Mouse (Mus musculus) heart, adult 18-20 months (tissue): ENCODE data around the gene Thsd4. TPM values are rescaled to one million over a fixed set of nuclear protein-coding genes. Genes with fewer than 3 reads are reported as not detected.
A peak's percentile ranks its signal among the peaks of the same experiment; 100 is the strongest.

Source experiments
- DNase-seq, 2 experiments: peaks; one replicate each; pipeline ENCODE4 v3.0.0; 2021 to 2022; ENCODE audit warnings: mixed read lengths in 1 of 2
- total RNA-seq, 2 experiments: library from RNA; stranded (reverse); gene quantifications; 2 replicates each; pipeline ENCODE4 v1.2.3; 2021

The Thsd4 gene
- total RNA-seq, 2 experiments from 2014 or later, result 4.4 to 4.7 TPM

- DNase-seq, result peak; percentile 68 to 80
These were observed 257.1 kb downstream of the Thsd4 start for GRCm38 (mm10) chr9:60264586-60265325.

DNA sequence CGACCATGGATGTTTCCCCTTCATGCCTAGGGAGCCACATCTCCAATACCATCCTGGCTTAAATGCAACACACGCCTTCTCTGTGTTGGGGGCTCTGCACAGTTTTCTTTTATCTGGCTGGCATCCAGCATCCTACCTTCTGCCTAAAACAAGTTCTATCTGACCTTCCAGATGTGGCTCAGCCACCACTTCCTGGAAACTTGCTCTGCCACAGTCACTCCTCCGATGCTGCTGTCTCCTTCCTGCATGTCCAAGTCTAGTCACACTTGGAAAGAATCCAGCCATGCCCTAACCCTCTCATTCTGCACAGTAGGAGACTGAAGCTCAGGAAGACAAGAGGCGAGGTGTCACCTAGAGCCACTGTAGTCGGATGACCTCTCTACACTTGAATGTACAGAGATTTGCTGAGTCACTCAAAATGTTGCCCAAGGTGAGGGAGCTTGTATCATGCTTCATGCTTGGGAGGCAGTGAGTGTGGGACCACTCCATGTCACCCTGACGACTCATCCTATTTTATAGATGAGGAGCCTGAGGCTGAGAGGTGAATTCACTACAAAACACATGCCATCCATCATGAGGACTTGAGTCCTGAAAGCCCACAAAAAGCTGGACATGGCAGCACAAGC, 259.2 kb downstream of the Thsd4 start:
- no peak for DNase-seq

DNA sequence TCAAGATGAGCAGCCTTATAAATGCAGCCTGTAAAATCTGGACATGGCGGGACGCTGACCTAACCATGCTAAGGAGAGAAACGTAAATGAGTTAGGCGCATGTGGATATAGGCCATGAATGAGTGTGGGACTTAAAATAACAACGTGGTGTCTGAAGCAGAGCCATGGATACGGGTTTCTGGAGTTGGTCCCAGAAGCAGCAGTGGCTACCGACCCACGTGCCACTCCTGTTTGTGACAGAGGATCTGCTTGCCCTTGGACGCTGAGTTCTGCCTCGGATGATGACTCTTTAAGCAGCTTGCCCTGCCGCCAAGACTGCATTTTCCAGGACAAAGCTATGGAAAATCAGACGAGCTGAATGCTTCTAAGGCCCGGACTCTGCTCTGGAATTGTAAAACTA, 262.2 kb downstream of the Thsd4 start:
- DNase-seq, result peak; percentile 51 to 66

DNA sequence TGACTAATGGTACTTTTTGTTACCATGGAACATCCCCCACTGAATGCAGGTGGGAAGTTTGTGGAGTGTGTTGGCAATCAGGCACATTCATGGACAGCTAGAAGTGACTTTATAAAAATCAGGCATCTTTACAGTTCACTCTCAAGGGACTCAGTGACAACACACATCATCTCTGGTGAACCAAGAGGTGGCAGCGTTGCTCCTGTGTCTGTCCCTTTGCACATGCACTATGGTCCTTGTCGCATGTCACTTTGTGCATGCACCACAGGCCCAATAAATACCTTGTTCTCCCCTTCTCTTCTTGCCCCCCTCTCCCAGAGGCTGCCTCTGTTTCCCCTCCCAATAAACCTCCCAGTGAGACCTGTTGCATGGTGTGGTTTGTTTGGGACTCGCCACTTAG, 270.1 kb downstream of the Thsd4 start:
- DNase-seq, result peak in 1 of 2 experiments; percentile 23

DNA sequence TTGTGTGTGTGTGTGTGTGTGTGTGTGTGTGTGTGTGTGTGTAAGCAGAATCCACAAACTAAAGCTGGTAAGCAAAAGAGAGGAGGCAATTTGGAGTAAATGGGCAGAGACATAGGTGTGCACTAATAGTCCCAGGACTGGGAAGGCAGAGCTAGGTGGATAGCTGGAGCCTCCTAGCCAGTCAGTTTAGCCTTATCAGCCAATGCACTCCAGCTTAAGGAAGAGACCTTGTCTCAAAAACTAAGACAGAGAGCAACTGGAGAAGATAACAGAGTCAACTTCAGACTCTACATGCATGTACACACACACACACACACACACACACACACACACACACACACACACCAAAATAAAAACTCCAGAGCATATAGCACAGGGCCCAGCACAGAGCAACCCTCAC, 271.4 kb downstream of the Thsd4 start:
- DNase-seq, result no peak

- no peak for DNase-seq
These were observed 273.8 kb downstream of the Thsd4 start for GRCm38 (mm10) chr9:60247998-60248397.

GRCm38 (mm10) chr9:60244943-60245342, 276.9 kb downstream of the Thsd4 start:
- peak; percentile 61 to 87 for DNase-seq

- DNase-seq, result peak in 1 of 2 experiments; percentile 51
These were observed 278.3 kb downstream of the Thsd4 start for GRCm38 (mm10) chr9:60243503-60243902.

DNA sequence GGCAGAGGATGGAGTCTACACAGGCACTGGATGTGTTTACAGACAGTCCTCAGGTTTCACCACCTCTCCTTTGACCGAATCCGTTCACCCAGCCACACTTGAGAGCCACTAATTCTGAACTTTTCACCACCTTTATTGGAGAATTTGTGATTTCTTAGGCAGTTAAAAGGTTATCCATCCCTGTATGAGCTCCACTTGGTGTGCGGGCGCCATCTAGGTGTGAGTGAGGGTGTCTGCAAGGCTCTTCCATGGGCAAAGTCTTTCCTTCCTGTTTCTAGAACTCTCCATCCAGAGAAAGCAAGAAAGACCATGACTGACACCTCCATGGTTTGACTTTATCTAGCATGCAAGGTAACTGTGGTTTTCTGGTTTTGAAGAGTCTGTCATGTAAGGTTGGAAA, 284.2 kb downstream of the Thsd4 start:
- DNase-seq, result peak; percentile 18 to 56

- no peak for DNase-seq
These were observed 285.7 kb downstream of the Thsd4 start for GRCm38 (mm10) chr9:60236155-60236554.

GRCm38 (mm10) chr9:60234233-60235115, 287.4 kb downstream of the Thsd4 start:
- DNase-seq, result no peak

GRCm38 (mm10) chr9:60231981-60232881, 289.6 kb downstream of the Thsd4 start:
- no peak for DNase-seq

- DNase-seq, result no peak
These were observed 292.4 kb downstream of the Thsd4 start for GRCm38 (mm10) chr9:60229496-60229895.

DNA sequence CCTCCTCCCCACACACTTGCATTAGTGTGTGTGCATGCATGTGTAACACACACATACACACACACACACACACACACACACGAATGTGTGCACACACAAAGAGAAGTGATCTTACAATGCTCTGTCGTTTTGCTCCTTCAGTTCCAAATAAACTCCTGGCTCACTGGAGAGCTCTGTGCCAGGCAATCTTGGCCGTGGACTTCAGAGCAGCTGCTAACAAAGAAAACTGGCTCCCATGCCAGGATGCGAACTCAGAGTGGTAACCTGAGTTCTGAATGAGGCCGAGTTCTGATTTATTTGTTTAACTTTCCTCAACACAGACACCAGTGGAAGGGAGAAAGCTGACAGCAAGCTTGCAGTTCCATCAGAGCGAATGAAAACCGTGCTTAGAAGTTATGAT, 294.1 kb downstream of the Thsd4 start:
- peak in 1 of 2 experiments; percentile 10 for DNase-seq

DNA sequence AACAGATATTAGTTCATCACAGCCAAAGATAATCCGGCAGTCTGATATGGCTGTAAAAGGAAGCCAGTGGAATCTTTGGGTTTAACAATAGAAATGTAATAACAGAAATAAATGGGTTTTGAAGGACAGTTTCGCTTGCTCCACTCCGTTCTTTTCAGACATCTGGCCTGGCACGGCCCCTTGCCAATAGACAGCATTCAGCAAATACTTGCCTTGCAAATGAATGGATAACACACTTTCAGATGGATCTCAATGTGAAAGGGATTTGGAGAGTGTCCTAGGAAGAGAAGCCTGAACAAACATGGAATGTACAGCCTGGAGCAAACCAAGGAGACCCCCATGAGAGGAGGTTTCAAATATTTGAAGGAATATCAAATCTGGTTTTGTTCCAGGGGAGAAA, 295.2 kb downstream of the Thsd4 start:
- no peak for DNase-seq

DNA sequence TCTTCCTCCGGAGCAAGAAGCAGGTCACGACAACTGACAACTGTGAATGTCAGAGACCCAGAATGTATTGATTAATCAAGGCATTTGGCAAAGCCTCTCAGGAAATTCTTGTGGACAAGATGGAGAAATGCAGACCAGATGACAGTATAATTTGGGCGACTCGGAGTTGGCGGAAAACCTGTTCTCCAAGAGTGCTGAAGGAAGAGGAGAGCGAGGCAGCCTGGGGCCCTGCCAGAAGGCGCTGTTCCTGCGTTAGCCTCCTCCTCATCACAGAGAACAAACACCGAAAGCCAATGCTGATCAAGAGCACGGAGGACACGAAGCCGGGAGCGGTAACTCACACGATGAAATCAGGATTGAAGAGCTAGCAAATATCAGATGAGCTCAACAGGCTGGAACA, 295.7 kb downstream of the Thsd4 start:
- DNase-seq, result no peak

DNA sequence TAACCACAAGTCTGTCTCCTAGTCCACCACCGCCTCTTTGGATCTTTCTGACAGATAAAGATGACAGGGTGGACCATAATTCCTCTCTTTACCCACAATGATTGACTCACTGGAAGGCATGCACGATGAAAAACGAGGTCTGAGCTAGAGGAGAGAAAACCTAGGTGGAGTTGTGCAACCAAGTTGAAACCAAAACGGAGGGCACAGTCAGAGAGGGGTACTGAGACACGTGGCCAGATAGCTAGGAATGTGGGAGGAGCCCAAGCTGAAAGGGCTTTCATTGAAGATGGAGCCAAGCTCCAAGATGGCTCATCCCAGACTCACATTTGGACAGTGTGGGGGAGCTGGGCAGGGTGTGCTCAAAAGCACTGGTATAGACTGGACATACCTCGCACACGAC, 296.4 kb downstream of the Thsd4 start:
- DNase-seq, result no peak

DNA sequence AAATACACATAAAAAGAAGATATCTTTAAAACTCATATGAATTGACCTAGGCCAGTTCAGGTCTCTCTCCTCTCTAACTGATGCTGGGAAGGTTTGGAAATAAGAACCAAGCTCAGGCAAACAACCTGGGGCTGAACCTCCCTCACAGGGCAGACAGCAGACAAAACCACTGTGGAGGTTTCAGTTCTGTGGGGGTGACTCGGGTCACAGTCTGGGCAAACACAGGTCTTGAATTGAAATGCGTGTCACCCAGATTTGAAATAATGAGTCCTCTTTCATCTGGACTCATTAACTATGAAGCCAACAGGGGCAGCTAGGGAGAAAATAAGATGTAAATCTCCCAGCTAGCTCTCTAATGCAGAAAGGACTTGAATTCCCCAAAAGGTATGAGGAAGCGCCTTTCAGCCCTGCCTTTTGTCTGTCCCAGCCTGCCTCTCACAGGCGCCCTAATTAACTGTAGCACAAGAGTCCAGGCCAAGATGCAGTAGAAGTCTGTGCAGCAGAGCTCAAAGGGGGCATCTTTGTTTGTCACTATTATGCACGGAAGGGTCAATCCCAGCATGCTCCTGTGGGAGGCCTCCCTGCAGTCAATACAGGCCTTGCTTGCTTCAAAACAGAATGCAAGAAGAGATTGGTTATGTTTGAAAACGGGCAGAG, 297.7 kb downstream of the Thsd4 start:
- DNase-seq, result no peak

- no peak for DNase-seq
These were observed 301.4 kb downstream of the Thsd4 start for GRCm38 (mm10) chr9:60220431-60220830.

- DNase-seq, result no peak
These were observed 303.4 kb downstream of the Thsd4 start for GRCm38 (mm10) chr9:60218396-60218795.

DNA sequence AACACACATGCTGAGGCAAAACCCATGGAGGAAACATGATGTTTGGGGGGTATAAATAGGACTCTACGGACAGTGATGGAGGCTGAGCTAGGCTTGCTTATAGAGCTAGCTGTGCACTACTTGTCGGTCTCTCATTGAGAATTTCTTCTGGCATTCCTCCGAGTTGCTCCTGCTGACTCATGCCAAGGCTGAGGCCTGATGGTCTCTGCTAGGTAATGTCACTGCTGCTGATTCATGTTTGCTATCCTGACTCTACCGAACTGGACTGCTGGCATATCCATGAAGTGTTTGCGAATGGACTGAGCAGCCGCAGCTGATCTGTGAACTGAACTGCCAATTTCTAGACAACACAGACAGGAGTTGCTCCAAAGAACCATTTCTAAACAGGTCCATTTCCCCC, 305.8 kb downstream of the Thsd4 start:
- DNase-seq, result no peak
